Mouse (Mus musculus): ENCODE measurements at regions not wholly inside any gene's neighbourhood (a gene's known extent, or its start where the extent isn't known, plus 50 kb on each side); places are given as distances from the start of the nearest gene placed in this dataset.

GRCm38 (mm10) chr13:55976911-55977381, 141.0 kb upstream of the Pitx1 start:
- no peak for TF ChIP-seq POLR2A (IDR thresholded peaks at IDR 0.05; ENCODE audit: control insufficient read depth in 1 of 2, insufficient read depth in 1 of 2, low read depth in 1 of 2, low read length in 2 of 2, poor library complexity in 1 of 2)
- no peak for TF ChIP-seq JUND (IDR thresholded peaks at IDR 0.05; ENCODE audit: low read depth, low read length)
- TF ChIP-seq SIN3A (IDR thresholded peaks at IDR 0.05; ENCODE audit: low read length), result no peak
- TF ChIP-seq E2F4 (IDR thresholded peaks at IDR 0.05; ENCODE audit: borderline replicate concordance, low read depth, low read length), result no peak
- no peak for TF ChIP-seq CTCF (IDR thresholded peaks at IDR 0.05 in 2 of 3, conservative IDR thresholded peaks at IDR 0.05 in 1 of 3; ENCODE audit: control insufficient read depth in 1 of 3, insufficient read depth in 1 of 3, low read depth in 2 of 3, low read length in 3 of 3, poor library complexity in 1 of 3, severe bottlenecking in 1 of 3)
- TF ChIP-seq ZNF384 (IDR thresholded peaks at IDR 0.05; ENCODE audit: low read depth, low read length), result no peak
- no peak for TF ChIP-seq USF2 (IDR thresholded peaks at IDR 0.05; ENCODE audit: borderline replicate concordance in 1 of 2, insufficient read depth in 1 of 2, low read depth in 1 of 2, low read length in 2 of 2)
- no peak for TF ChIP-seq TAL1 (IDR thresholded peaks at IDR 0.05; ENCODE audit: low read length)
- no peak for TF ChIP-seq MAZ (IDR thresholded peaks at IDR 0.05; ENCODE audit: low read depth, low read length)
- no peak for TF ChIP-seq MAX (IDR thresholded peaks at IDR 0.05; ENCODE audit: low read length)
- TF ChIP-seq GATA1 (IDR thresholded peaks at IDR 0.05; ENCODE audit: low read depth, low read length), result no peak
- TF ChIP-seq ELF1 (IDR thresholded peaks at IDR 0.05; ENCODE audit: low read depth, low read length), result no peak
- no peak for TF ChIP-seq MAFK (IDR thresholded peaks at IDR 0.05; ENCODE audit: borderline replicate concordance, low read depth, low read length)
